ENCODE assay signal across 23 mouse cellular contexts in the genomic region with DNA sequence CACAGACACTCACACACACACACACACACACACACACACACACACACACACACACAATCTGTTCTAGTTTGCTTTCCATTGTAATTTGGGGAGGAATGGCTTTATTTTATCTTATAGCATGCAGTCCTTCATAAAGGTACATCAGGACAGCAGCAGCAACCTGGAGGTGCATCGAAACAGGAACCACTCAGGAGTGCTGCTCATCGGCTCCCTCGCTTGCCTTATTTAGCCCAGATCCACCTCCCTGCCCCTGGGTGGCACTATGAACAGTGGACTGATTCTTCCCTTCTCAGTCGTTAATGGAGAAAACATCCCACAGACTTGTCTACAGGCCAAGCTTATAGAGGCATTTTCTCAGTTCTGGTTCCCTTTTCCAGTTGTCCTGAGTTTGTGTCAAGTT.
DNase-seq lines count a peak whose midpoint lies in the region; ATAC-seq and TF ChIP-seq lines count a peak whose summit lies in the region.
"Had no signal": no experiment of that assay in that cellular context is flagged by ENCODE, and none has a peak within 500 bp of the region (broad histone marks: within the 10 kb centered on the region; RNA-seq: fewer than 3 reads in every experiment).

No protein-coding gene starts in this region.

- no peak overlapping the region for H3K27ac ChIP-seq in layer of hippocampus, adult 2 months
- H3K27ac ChIP-seq in gastrocnemius, adult 2 months: no peak overlapping the region
- H3K27ac ChIP-seq: forebrain, embryonic 10.5 days; hindbrain, embryonic 10.5 days; hindbrain, embryonic 13.5 days; intestine, embryonic 15.5 days had no signal

- no peak for DNase-seq in layer of hippocampus, adult 2 months (ENCODE audit: low spot score in 2 of 2)
- DNase-seq in layer of hippocampus, adult 11-12 months (ENCODE audit: low spot score): no peak
- DNase-seq in B cell, adult 2 months: peak; percentile 26 to 39
- DNase-seq in gastrocnemius, adult 2 months: no peak
- DNase-seq in right cerebral cortex, adult 2 months (ENCODE audit: low spot score in 2 of 2): no peak
- DNase-seq in adrenal gland, adult 2 months: no peak
- DNase-seq: adrenal gland, adult 8-10 months; adrenal gland, postnatal 25 days; cerebellum, adult 11 months; cerebellum, adult 8-10 months; cerebellum, postnatal 10 days; cerebellum, postnatal 36 days; forebrain, postnatal 0 days; gastrocnemius, postnatal 25 days; kidney, adult 11 months had no signal

- TF ChIP-seq CTCF in layer of hippocampus, adult 2 months (conservative IDR thresholded peaks at IDR 0.05): 0 out of 2 replicates have a peak, but pooled peaks have one; percentile 14
- no peak for TF ChIP-seq CTCF in gastrocnemius, adult 2 months (IDR thresholded peaks at IDR 0.05)

- ATAC-seq in common myeloid progenitor, adult 5-6 weeks (replicated peaks; ENCODE audit: low read depth, poor library complexity, severe bottlenecking): 0 out of 2 replicates have a peak, but pooled peaks have one; percentile 10
- peak; percentile 16; the same call in 1 of the 2 replicates for ATAC-seq in megakaryocyte progenitor cell, adult 5-6 weeks (replicated peaks; ENCODE audit: poor library complexity)
- ATAC-seq: forebrain, embryonic 14.5 days; forebrain, postnatal 0 days; hindbrain, embryonic 16.5 days; intestine, embryonic 15.5 days had no signal

- intact Hi-C loops in gastrocnemius, adult 2 months (cut with DNase I): no loop called here

- H3K4me3 ChIP-seq in layer of hippocampus, adult 2 months: no peak overlapping the region
- no peak overlapping the region for H3K4me3 ChIP-seq in gastrocnemius, adult 2 months
- H3K4me3 ChIP-seq: forebrain, embryonic 10.5 days; hindbrain, embryonic 10.5 days; hindbrain, embryonic 13.5 days; intestine, embryonic 15.5 days had no signal

Comparison
In these comparisons a context has a peak if more than half of its experiments do, and no peak if none do; other contexts are left out.
1. DNase-seq: peak in B cell, adult 2 months (2 of 2); none in layer of hippocampus, adult 2 months (0 of 2), layer of hippocampus, adult 11-12 months (single experiment), gastrocnemius, adult 2 months (single experiment), right cerebral cortex, adult 2 months (0 of 2) and adrenal gland, adult 2 months (single experiment).